Mouse (Mus musculus) kidney, embryonic 16.5 days (tissue): Measurements from ENCODE around the gene Plcl2. TPM values are rescaled to one million over a fixed set of nuclear protein-coding genes. Genes with fewer than 3 reads are reported as not detected.

Experiments used
- ATAC-seq: fragments of 200-750 bp; cut with Nextera tagmentation; 2 replicates; pipeline ENCODE4 v1.8.0; 2017; ENCODE audit warnings: moderate TSS enrichment; ENCODE audit not compliant: low FRiP score, low TSS enrichment
- H3K27ac ChIP-seq: fragments of 300-500 bp; sonication (generic); 2 replicates; pipeline ENCODE4 v1.5.1; 2014; ENCODE audit warnings: low read length
- H3K27me3 ChIP-seq: fragments of 300-500 bp; sonication (generic); 2 replicates; pipeline ENCODE4 v1.6.1; 2014; ENCODE audit warnings: low read length, control low read depth, mixed read lengths; ENCODE audit not compliant: insufficient read depth
- H3K36me3 ChIP-seq: fragments of 300-500 bp; sonication (generic); 2 replicates; pipeline ENCODE4 v1.6.1; 2014; ENCODE audit warnings: low read length, control low read depth, mixed read lengths; ENCODE audit not compliant: insufficient read depth
- H3K4me1 ChIP-seq: fragments of 300-500 bp; sonication (generic); 2 replicates; pipeline ENCODE4 v1.6.1; 2014; ENCODE audit warnings: low read length, control low read depth, mixed read lengths; ENCODE audit not compliant: insufficient read depth
- H3K4me2 ChIP-seq: fragments of 300-500 bp; sonication (generic); replicated peaks from 2 replicates; pipeline ENCODE4 v1.6.1; 2014; ENCODE audit warnings: low read depth, low read length
- H3K4me3 ChIP-seq: fragments of 300-500 bp; sonication (generic); 2 replicates; pipeline ENCODE4 v1.5.1; 2014; ENCODE audit warnings: mild to moderate bottlenecking, low read length
- H3K9ac ChIP-seq: fragments of 300-500 bp; sonication (generic); replicated peaks from 2 replicates; pipeline ENCODE4 v1.6.1; 2014; ENCODE audit warnings: low read length
- H3K9me3 ChIP-seq: fragments of 300-500 bp; sonication (generic); 2 replicates; pipeline ENCODE4 v1.6.1; 2016; ENCODE audit warnings: low read length, control low read depth
- WGBS: fragments of 180-500 bp; shearing (Covaris S2); extraction: QIAGEN DNeasy Blood & Tissue Kit; methylation state at CpG from one replicate; pipeline ENCODE4 v1.1.7; 2014; 5-methylcytosine and 5-hydroxymethylcytosine counted together
- polyA plus RNA-seq: library from polyadenylated mRNA; unstranded; fragments of >200 nt; fragmentation: Nextera tagmentation; extraction: Ambion mirVana; gene quantifications from 2 replicates; pipeline ENCODE4 v1.2.1, GENCODE M21; 2015

Gene Plcl2
- polyA plus RNA-seq, 1 experiment from 2014 or later: 2.7 TPM

DNA sequence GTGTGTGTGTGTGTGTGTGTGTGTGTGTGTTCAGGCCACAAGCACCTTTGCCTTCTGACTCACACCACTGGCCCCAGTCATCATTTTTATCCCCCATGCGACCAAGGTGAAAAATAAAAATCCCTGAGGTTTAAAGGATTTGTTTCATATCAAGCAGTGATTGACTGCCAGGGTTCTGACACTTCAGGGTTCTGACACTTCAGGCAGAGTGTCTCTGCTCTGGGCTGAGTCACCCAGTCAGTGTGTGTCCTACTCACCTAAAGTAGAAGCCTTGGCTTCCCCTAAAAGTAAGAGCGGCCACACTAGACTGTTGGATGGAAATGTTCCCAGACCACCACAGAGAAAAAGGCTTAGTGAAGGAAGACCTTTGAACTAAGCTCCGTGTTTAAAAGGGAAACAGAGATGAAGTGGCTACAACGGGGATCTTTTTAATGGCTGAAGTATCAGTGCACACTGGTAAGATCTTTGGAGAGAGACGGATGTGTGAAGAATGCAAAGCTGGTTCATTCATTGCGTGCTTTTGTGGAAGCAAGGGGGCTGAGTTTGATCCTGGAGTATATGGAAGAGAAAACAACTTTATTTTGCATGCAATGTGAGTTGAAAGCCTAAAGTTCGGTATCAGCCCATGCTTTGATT is 11.0 kb upstream of the Plcl2 start:
- no peaks in the 10 kb centered on the region for H3K27me3 ChIP-seq
- H3K4me2 ChIP-seq: no peak overlapping the region
- no peaks in the 10 kb centered on the region for H3K9me3 ChIP-seq
- no peak for ATAC-seq
- H3K4me1 ChIP-seq: 0 out of 2 replicates have a peak, but pooled peaks cover 3% of the 10 kb centered on the region
- no peak overlapping the region for H3K27ac ChIP-seq
- WGBS: 51% methylated on average over 7 of the region's 7 CpGs
- no peak overlapping the region for H3K4me3 ChIP-seq
- no peaks in the 10 kb centered on the region for H3K36me3 ChIP-seq
- H3K9ac ChIP-seq: no peak overlapping the region

- H3K4me1 ChIP-seq: 0 out of 2 replicates have a peak, but pooled peaks cover 3% of the 10 kb centered on the region
These were observed 10.0 kb upstream of the Plcl2 start for GRCm38 (mm10) chr17:50499091-50499790.

GRCm38 (mm10) chr17:50500806-50501205 is 8.4 kb upstream of the Plcl2 start:
- Histone ChIP-seq H3K27ac (no peak overlapping the region), H3K4me2 (no peak overlapping the region), H3K4me3 (no peak overlapping the region), H3K27me3 (no peaks in the 10 kb centered on the region), H3K9ac (no peak overlapping the region), H3K9me3 (no peaks in the 10 kb centered on the region), H3K36me3 (no peaks in the 10 kb centered on the region), H3K4me1 (0 out of 2 replicates have a peak, but pooled peaks cover 3% of the 10 kb centered on the region)
- no peak for ATAC-seq
- WGBS: 68% methylated on average over 6 of the region's 6 CpGs

More at GRCm38 (mm10) chr17:50499091-50499790, 10.0 kb upstream of the Plcl2 start:
- no peaks in the 10 kb centered on the region for H3K27me3 ChIP-seq
- no peak overlapping the region for H3K9ac ChIP-seq
- H3K27ac ChIP-seq: no peak overlapping the region
- no peaks in the 10 kb centered on the region for H3K36me3 ChIP-seq
- 79% methylated on average over 16 of the region's 16 CpGs for WGBS
- no peak overlapping the region for H3K4me2 ChIP-seq
- H3K4me3 ChIP-seq: no peak overlapping the region
- no peak for ATAC-seq
- no peaks in the 10 kb centered on the region for H3K9me3 ChIP-seq

- 85% methylated on average over 7 of the region's 7 CpGs for WGBS
- no peak for ATAC-seq
These were observed 6.1 kb upstream of the Plcl2 start for GRCm38 (mm10) chr17:50503075-50503474.

DNA sequence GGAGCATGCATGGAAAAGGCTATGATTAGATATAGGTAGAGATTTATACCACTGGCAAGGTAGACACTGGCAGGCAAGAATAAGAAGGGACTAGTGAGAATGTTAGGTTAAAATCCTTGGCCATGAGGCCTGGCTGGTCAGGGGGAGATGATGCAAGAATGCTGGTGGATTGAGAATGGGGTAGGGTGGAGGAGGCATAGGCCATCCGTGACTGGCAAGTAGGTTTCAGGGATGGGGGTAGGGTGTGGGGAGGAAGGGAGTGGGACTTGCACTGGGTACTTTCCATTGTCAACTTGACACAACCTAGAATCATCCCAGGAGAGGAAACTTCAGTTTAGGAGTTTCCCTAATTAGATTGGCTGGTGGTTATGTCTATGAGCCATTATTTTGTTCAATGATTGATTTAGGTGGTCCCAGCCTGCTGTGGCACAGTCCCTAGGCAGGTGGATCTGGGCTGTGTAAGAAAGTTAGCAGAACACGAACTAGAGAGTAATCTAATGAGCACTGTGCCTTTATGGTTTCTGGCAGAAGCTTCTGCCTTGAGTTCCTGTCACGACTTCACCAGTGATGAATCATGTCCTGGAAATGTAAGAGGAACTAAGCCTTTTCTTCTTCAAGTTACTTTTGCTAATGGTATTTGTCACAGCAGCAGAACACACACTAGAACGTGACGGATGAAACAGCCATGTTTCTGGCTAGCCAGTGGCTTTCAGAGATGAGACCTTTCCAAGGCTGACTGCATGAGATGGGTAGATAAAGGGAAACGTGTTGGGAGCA is 4.9 kb upstream of the Plcl2 start:
- Histone ChIP-seq H3K9me3 (no peaks in the 10 kb centered on the region), H3K9ac (no peak overlapping the region), H3K36me3 (no peaks in the 10 kb centered on the region), H3K4me1 (no peaks in the 10 kb centered on the region; the same call in 1 of the 2 replicates), H3K4me3 (no peak overlapping the region), H3K27ac (no peak overlapping the region), H3K4me2 (no peak overlapping the region), H3K27me3 (peaks cover 3% of the 10 kb centered on the region)
- WGBS: 76% methylated on average over 6 of the region's 6 CpGs
- no peak for ATAC-seq

More at GRCm38 (mm10) chr17:50503075-50503474, 6.1 kb upstream of the Plcl2 start:
- Histone ChIP-seq H3K9ac (no peak overlapping the region), H3K36me3 (no peaks in the 10 kb centered on the region), H3K27ac (no peak overlapping the region), H3K4me1 (peaks cover 3% of the 10 kb centered on the region; the same call in 1 of the 2 replicates), H3K9me3 (no peaks in the 10 kb centered on the region), H3K4me2 (no peak overlapping the region), H3K27me3 (peaks cover 3% of the 10 kb centered on the region), H3K4me3 (no peak overlapping the region)

GRCm38 (mm10) chr17:50505910-50506634 is 3.1 kb upstream of the Plcl2 start:
- no peak for ATAC-seq
- Histone ChIP-seq H3K27ac (no peak overlapping the region), H3K4me2 (no peak overlapping the region), H3K27me3 (peaks cover 3% of the 10 kb centered on the region), H3K9me3 (no peaks in the 10 kb centered on the region), H3K4me1 (peaks cover 9% of the 10 kb centered on the region), H3K36me3 (no peaks in the 10 kb centered on the region), H3K4me3 (no peak overlapping the region), H3K9ac (no peak overlapping the region)
- WGBS: 36% methylated on average over 10 of the region's 10 CpGs

- peaks cover 9% of the 10 kb centered on the region for H3K4me1 ChIP-seq
- ATAC-seq: no peak
- peaks cover 3% of the 10 kb centered on the region for H3K27me3 ChIP-seq
- H3K4me2 ChIP-seq: no peak overlapping the region
- no peaks in the 10 kb centered on the region for H3K9me3 ChIP-seq
- H3K9ac ChIP-seq: no peak overlapping the region
- H3K27ac ChIP-seq: no peak overlapping the region
- no peak overlapping the region for H3K4me3 ChIP-seq
- WGBS: 55% methylated on average over 13 of the region's 13 CpGs
- no peaks in the 10 kb centered on the region for H3K36me3 ChIP-seq
These were observed 2.3 kb upstream of the Plcl2 start for GRCm38 (mm10) chr17:50506861-50507321.

DNA sequence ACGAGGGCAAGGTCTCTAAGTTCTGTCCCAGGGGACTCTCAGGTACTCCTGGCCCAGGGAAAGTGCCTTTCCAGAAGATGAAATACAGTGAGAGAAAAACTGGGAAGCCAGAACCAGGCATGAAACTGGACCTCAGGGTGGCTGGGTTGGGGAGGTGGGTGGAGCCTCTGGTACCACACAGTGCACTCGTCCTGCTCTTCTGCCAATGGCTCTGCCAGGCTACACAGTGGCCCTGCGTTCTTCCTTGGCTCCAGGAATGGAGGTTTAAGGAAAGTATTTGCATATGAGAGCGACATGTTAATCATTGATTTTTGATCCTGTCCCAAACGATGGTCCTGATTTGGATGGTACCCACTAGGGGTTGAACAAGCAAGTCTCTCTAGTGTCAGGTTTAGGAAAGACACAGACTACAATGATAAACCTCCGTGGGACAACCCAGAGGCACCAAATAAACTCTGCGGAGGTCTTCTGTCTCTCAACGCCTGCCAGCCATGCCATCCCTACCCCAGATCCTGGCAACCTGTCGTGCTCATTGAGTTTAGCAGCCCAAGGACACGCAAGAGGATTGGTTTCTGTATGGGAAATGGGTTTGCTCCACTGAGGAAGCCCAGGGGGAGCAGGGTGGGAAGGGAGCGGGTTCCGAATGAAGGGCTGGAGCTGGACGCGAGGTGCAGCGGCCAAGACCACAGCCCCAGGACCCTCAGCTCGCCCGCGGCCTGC is 988 bp upstream of the Plcl2 start:
- peaks cover 3% of the 10 kb centered on the region for H3K27me3 ChIP-seq
- peak; percentile 14; the same call in 1 of the 2 replicates for ATAC-seq
- no peak overlapping the region for H3K27ac ChIP-seq
- peak overlapping the region; percentile 85 for H3K9ac ChIP-seq
- H3K4me2 ChIP-seq: peak overlapping the region; percentile 66
- H3K4me1 ChIP-seq: peaks cover 9% of the 10 kb centered on the region
- no peaks in the 10 kb centered on the region for H3K9me3 ChIP-seq
- WGBS: 17% methylated on average over 18 of the region's 18 CpGs
- H3K36me3 ChIP-seq: no peaks in the 10 kb centered on the region
- H3K4me3 ChIP-seq: peak overlapping the region; percentile 84
